Mouse (Mus musculus): ENCODE measurements around the gene Zfp746.

GRCm38 (mm10) chr6:48020006-48020405, 66.4 kb downstream of the Zfp746 start:
- TF ChIP-seq GATA1 (IDR thresholded peaks at IDR 0.05; ENCODE audit: low read depth, low read length) (no peak), CTCF (IDR thresholded peaks at IDR 0.05 in 2 of 3, conservative IDR thresholded peaks at IDR 0.05 in 1 of 3; ENCODE audit: control insufficient read depth in 1 of 3, insufficient read depth in 1 of 3, low read depth in 2 of 3, low read length in 3 of 3, poor library complexity in 1 of 3, severe bottlenecking in 1 of 3) (no peak), MXI1 (IDR thresholded peaks at IDR 0.05; ENCODE audit: low read depth, low read length) (no peak), POLR2A (IDR thresholded peaks at IDR 0.05; ENCODE audit: control insufficient read depth in 1 of 2, insufficient read depth in 1 of 2, low read depth in 1 of 2, low read length in 2 of 2, poor library complexity in 1 of 2) (no peak), USF1 (IDR thresholded peaks at IDR 0.05; ENCODE audit: low read depth, low read length) (no peak), HCFC1 (IDR thresholded peaks at IDR 0.05; ENCODE audit: low read depth, low read length) (no peak), ZMIZ1 (IDR thresholded peaks at IDR 0.05; ENCODE audit: low read depth, low read length) (no peak), TCF12 (IDR thresholded peaks at IDR 0.05; ENCODE audit: low read depth, low read length) (no peak), ETS1 (IDR thresholded peaks at IDR 0.05; ENCODE audit: low read depth, low read length) (no peak), KAT2A (conservative IDR thresholded peaks at IDR 0.05; ENCODE audit: low read depth, low read length) (no peak), MAX (IDR thresholded peaks at IDR 0.05; ENCODE audit: low read length) (no peak), CHD2 (IDR thresholded peaks at IDR 0.05; ENCODE audit: low read length) (no peak), EP300 (IDR thresholded peaks at IDR 0.05; ENCODE audit: low read depth in 1 of 2, low read length in 2 of 2) (no peak)

All from MEL (cell line).